Mouse (Mus musculus) telencephalon, adult 2 months (tissue): ENCODE data around the gene Kank4.

Experiments used
- DNase-seq: peaks from one replicate; pipeline ENCODE4 v3.0.0-alpha.2; 2011; ENCODE audit warnings: low read depth, low spot score

The Kank4 gene

GRCm38 (mm10) chr4:98717735-98718546 lies 99.4 kb downstream of the Kank4 start:
- DNase-seq: no peak

GRCm38 (mm10) chr4:98710891-98711290 lies 106.4 kb downstream of the Kank4 start:
- DNase-seq: no peak
